ENCODE assay signal across 8 mouse cellular contexts in genomic region chr5:67306698-67307521, GRCm38 (mm10). TPM values are rescaled to one million over a fixed set of nuclear protein-coding genes. Genes with fewer than 3 reads are reported as not detected.
DNase-seq lines count a peak whose midpoint lies in the region; ATAC-seq and TF ChIP-seq lines count a peak whose summit lies in the region.

TSS of gene Slc30a9 (plus strand) at chr5:67306955.

- peak; percentile 96 for DNase-seq in gastrocnemius, postnatal 10 days
- DNase-seq in induced T-regulatory cell, adult 2 months (ENCODE audit: low read depth) = peak; percentile 92
- DNase-seq in left cerebral cortex, adult 9 months (ENCODE audit: low spot score in 2 of 2) = peak; percentile 60 to 90
- peak; percentile 95 for DNase-seq in right cerebral cortex, postnatal 14 days
- peak; percentile 89 to 91 for DNase-seq in urinary bladder, postnatal 36 days (ENCODE audit: low spot score in 2 of 2)

- peak; percentile 94 for ATAC-seq in activated CD4-positive, CD25-positive, alpha-beta regulatory T cell, adult 4 months
- ATAC-seq in megakaryocyte progenitor cell, adult 5-6 weeks (replicated peaks; ENCODE audit: poor library complexity) = peak; percentile 94

- TF ChIP-seq CTCF in cortical plate, adult 2 months (IDR thresholded peaks at IDR 0.05; ENCODE audit: extremely low read depth, insufficient read depth, low read length) = no peak

- peaks cover 4% of the 10 kb centered on the region; the same call in 1 of the 2 replicates for H3K4me1 ChIP-seq in cortical plate, adult 2 months (ENCODE audit: control insufficient read depth, insufficient read depth, low read length)

- peak; percentile 97 for TF ChIP-seq POLR2A in cortical plate, adult 2 months (IDR thresholded peaks at IDR 0.05; ENCODE audit: extremely low read depth, insufficient read depth, low read length)

- peak within 1 kb of the TSS; percentile 57 for H3K4me3 ChIP-seq in cortical plate, adult 2 months (ENCODE audit: insufficient read depth, low read length)

- H3K27ac ChIP-seq in cortical plate, adult 2 months (ENCODE audit: insufficient read depth, low read length) = peak within 1 kb of the TSS; percentile 22; the same call in 1 of the 2 replicates

RNA-seq across cellular contexts. Expression of gene Slc30a9, which starts in this region (rescaled TPM):
- 10 to 100 TPM in 1 of 2 experiments, 1 to 10 TPM in 1; 8.3 to 10.2 TPM for polyA plus RNA-seq in activated CD4-positive, CD25-positive, alpha-beta regulatory T cell, adult 4 months (2017; shearing (Covaris generic))
- polyA plus RNA-seq in cortical plate, adult 2 months (2012; rRNA removed) = 110 and 132 TPM in 2 replicates
- 10 to 100 TPM; 78.3 to 82.2 TPM for total RNA-seq in gastrocnemius, postnatal 10 days (2021)
- total RNA-seq in megakaryocyte progenitor cell, adult 5-6 weeks (2015) = 23.6 and 28.2 TPM in 2 replicates
- total RNA-seq in megakaryocyte progenitor cell, adult 5-6 weeks (2017) = 28.5 and 37.9 TPM in 2 replicates

Comparison
In these comparisons a context has a peak if more than half of its experiments do, and no peak if none do; other contexts are left out.
1. Peak in every context shown above with its lines: DNase-seq, ATAC-seq, H3K4me3 ChIP-seq and H3K27ac ChIP-seq.